ENCODE assay signal across 8 mouse cellular contexts in the genomic region with DNA sequence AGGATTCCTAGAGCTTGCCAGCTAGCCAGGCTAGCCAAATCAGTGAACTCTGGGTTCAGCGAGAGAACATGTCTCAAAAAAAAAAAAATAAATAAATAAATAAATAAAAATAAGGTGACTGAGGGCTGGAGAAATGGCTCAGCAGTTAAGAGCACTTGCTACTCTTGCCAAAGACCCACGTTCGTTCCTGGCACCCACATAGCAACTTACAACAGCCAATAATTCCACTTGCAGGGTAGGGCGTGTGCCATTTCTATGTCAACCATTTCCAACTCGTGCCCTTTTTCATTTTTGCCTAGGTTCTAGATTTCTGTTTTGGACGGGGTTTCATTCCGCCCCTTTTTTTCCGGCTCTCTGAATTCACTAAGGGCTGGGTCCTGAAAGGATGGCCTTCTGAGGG. TPM values are rescaled to one million over a fixed set of nuclear protein-coding genes. Genes with fewer than 3 reads are reported as not detected.
DNase-seq lines count a peak whose midpoint lies in the region; ATAC-seq and TF ChIP-seq lines count a peak whose summit lies in the region.

No protein-coding gene starts in this region.

- no peak for TF ChIP-seq CTCF in testis, adult 2 months (IDR thresholded peaks at IDR 0.05; ENCODE audit: control insufficient read depth, insufficient read depth, insufficient replicate concordance, low read depth, low read length)

- H3K4me3 ChIP-seq in testis, adult 2 months (ENCODE audit: control insufficient read depth, low read depth, low read length) = peak overlapping the region; percentile 94
- peak overlapping the region; percentile 64 for H3K4me3 ChIP-seq in limb, embryonic 15.5 days

- no peaks in the 10 kb centered on the region for H3K9me3 ChIP-seq in limb, embryonic 15.5 days

- peak overlapping the region; percentile 96 for H3K27ac ChIP-seq in testis, adult 2 months (ENCODE audit: control insufficient read depth, insufficient read depth, low read depth, low read length)
- H3K27ac ChIP-seq in limb, embryonic 15.5 days = no peak overlapping the region

- peaks cover 8% of the 10 kb centered on the region for H3K36me3 ChIP-seq in testis, adult 2 months (ENCODE audit: control insufficient read depth, insufficient read depth, low read length)
- no peaks in the 10 kb centered on the region for H3K36me3 ChIP-seq in limb, embryonic 15.5 days

- peak overlapping the region; percentile 21; the same call in 1 of the 2 replicates for H3K9ac ChIP-seq in limb, embryonic 15.5 days

- ATAC-seq in cerebellum, adult (ENCODE audit: insufficient number of reproducible peaks, low FRiP score, low TSS enrichment) = no peak
- ATAC-seq in limb, embryonic 15.5 days (ENCODE audit: insufficient number of reproducible peaks, low FRiP score, low TSS enrichment, low read depth) = no peak

- peaks cover 3% of the 10 kb centered on the region for H3K4me1 ChIP-seq in testis, adult 2 months (ENCODE audit: control insufficient read depth, insufficient read depth, low read length)
- H3K4me1 ChIP-seq in limb, embryonic 15.5 days = peaks cover 16% of the 10 kb centered on the region; the same call in 1 of the 2 replicates

- DNase-seq in cerebellum, adult 11 months = peak; percentile 31
- DNase-seq in testis, postnatal 10 days (ENCODE audit: low spot score) = no peak
- no peak for DNase-seq in ovary, adult 18-20 months (ENCODE audit: low spot score)
- no peak for DNase-seq in urinary bladder, postnatal 4 days (ENCODE audit: low spot score in 2 of 2)
- no peak for DNase-seq in thymus, postnatal 4 days

- peak overlapping the region; percentile 74 for H3K4me2 ChIP-seq in limb, embryonic 15.5 days

- H3K27me3 ChIP-seq in testis, adult 2 months (ENCODE audit: control insufficient read depth, insufficient read depth, low read length) = no peaks in the 10 kb centered on the region
- H3K27me3 ChIP-seq in limb, embryonic 15.5 days = no peaks in the 10 kb centered on the region

- no peak for TF ChIP-seq POLR2A in testis, adult 2 months (IDR thresholded peaks at IDR 0.05; ENCODE audit: control insufficient read depth, low read depth, low read length)

- 32% methylated on average over 8 of the region's 8 CpGs for WGBS in limb, embryonic 15.5 days

RNA-seq across cellular contexts. Expression of gene 1700030J22Rik, which starts 0.7 kb away (rescaled TPM):
- polyA plus RNA-seq in testis, adult 2 months (2012; rRNA removed) = 176 and 190 TPM in 2 replicates
- 1.7 and 2.1 TPM in 2 replicates for polyA plus RNA-seq in limb, embryonic 15.5 days (2015; fragmentation: Nextera tagmentation; extraction: Ambion mirVana)

RNA-seq across cellular contexts. Expression of gene Gcsh, which starts 15.3 kb away (rescaled TPM):
- polyA plus RNA-seq in testis, adult 2 months (2012; rRNA removed) = 7.3 and 7.6 TPM in 2 replicates
- 95.5 and 97.2 TPM in 2 replicates for polyA plus RNA-seq in limb, embryonic 15.5 days (2015; fragmentation: Nextera tagmentation; extraction: Ambion mirVana)

RNA-seq across cellular contexts. Expression of gene Atmin, which starts 34.9 kb away (rescaled TPM):
- 35.2 and 37.7 TPM in 2 replicates for polyA plus RNA-seq in testis, adult 2 months (2012; rRNA removed)
- 9.3 and 9.9 TPM in 2 replicates for polyA plus RNA-seq in limb, embryonic 15.5 days (2015; fragmentation: Nextera tagmentation; extraction: Ambion mirVana)

RNA-seq across cellular contexts. Expression of gene Cenpn, which starts 56.5 kb away (rescaled TPM):
- polyA plus RNA-seq in testis, adult 2 months (2012; rRNA removed) = 141 TPM in 2 replicates
- 29.8 and 30.1 TPM in 2 replicates for polyA plus RNA-seq in limb, embryonic 15.5 days (2015; fragmentation: Nextera tagmentation; extraction: Ambion mirVana)

RNA-seq across cellular contexts. Expression of gene Cmc2, which starts 56.8 kb away (rescaled TPM):
- 12.0 and 12.8 TPM in 2 replicates for polyA plus RNA-seq in testis, adult 2 months (2012; rRNA removed)
- 65.3 and 70.7 TPM in 2 replicates for polyA plus RNA-seq in limb, embryonic 15.5 days (2015; fragmentation: Nextera tagmentation; extraction: Ambion mirVana)

Comparison
In these comparisons a context has a peak if more than half of its experiments do, and no peak if none do; other contexts are left out.
1. RNA of gene 1700030J22Rik, which starts 0.7 kb away (polyA plus RNA-seq): 176 to 190 TPM in testis, adult 2 months; 1.7 to 2.1 TPM in limb, embryonic 15.5 days; every median in the first group is over 10 times any median in the second.
2. RNA of gene Gcsh, which starts 15.3 kb away (polyA plus RNA-seq): 95.5 to 97.2 TPM in limb, embryonic 15.5 days; 7.3 to 7.6 TPM in testis, adult 2 months; every median in the first group is over 10 times any median in the second.